Mouse (Mus musculus): ENCODE measurements around the gene Dact3. TPM values are rescaled to one million over a fixed set of nuclear protein-coding genes. Genes with fewer than 3 reads are reported as not detected.

Gene Dact3
- polyA plus RNA-seq, 1 experiment = 19.2 TPM

DNA sequence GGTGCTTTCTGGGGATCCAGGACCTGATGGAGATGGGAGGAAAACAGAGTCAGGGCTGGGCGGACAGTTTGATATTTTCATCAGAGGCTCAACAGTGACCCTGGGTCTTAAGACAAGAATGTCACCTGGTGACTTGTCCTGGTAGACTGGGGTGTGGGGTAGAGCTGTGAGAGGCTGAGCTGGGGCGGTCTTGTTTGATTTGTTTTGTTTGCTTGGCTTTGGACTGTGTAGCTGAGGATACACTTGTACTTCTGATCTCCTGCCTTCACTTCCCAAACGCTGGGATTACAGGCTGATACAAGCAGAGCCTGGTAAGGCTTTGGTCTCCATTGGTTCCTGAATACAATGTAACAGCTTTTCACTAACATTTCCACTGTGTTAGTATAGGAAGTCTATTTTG, 7.6 kb upstream of the Dact3 start:
- Histone ChIP-seq H3K9me3 (replicated peaks; ENCODE audit: control insufficient read depth, insufficient read depth, low read length, poor library complexity, severe bottlenecking) (no peaks in the 10 kb centered on the region), H3K27ac (ENCODE audit: insufficient read depth, low read length) (no peak overlapping the region), H3K27me3 (ENCODE audit: control insufficient read depth, insufficient read depth, low read length, poor library complexity, severe bottlenecking) (no peaks in the 10 kb centered on the region), H3K9ac (ENCODE audit: low read depth, poor library complexity, severe bottlenecking) (no peak overlapping the region), H3K36me3 (ENCODE audit: control insufficient read depth, insufficient read depth, low read length, poor library complexity, severe bottlenecking) (no peaks in the 10 kb centered on the region), H3K4me3 (ENCODE audit: low read depth, low read length) (no peak overlapping the region), H3K4me1 (ENCODE audit: control insufficient read depth, insufficient read depth, low read length) (no peaks in the 10 kb centered on the region)
- TF ChIP-seq CTCF (IDR thresholded peaks at IDR 0.05; ENCODE audit: low read depth, low read length) = no peak
- TF ChIP-seq EP300 (IDR thresholded peaks at IDR 0.05; ENCODE audit: insufficient read depth, low read depth, low read length) = no peak
- no peak for TF ChIP-seq POLR2A (IDR thresholded peaks at IDR 0.05; ENCODE audit: insufficient read depth, low read length)

- H3K36me3 ChIP-seq (ENCODE audit: control insufficient read depth, insufficient read depth, low read length, poor library complexity, severe bottlenecking) = no peaks in the 10 kb centered on the region
- no peak overlapping the region for H3K27ac ChIP-seq (ENCODE audit: insufficient read depth, low read length)
- H3K4me3 ChIP-seq (ENCODE audit: low read depth, low read length) = peak overlapping the region; percentile 60
- H3K9ac ChIP-seq (ENCODE audit: low read depth, poor library complexity, severe bottlenecking) = 0 out of 2 replicates have a peak overlapping the region, but pooled peaks have one; percentile 6
- TF ChIP-seq EP300 (IDR thresholded peaks at IDR 0.05; ENCODE audit: insufficient read depth, low read depth, low read length) = no peak
- no peak for TF ChIP-seq POLR2A (IDR thresholded peaks at IDR 0.05; ENCODE audit: insufficient read depth, low read length)
- no peak for TF ChIP-seq CTCF (IDR thresholded peaks at IDR 0.05; ENCODE audit: low read depth, low read length)
- no peaks in the 10 kb centered on the region for H3K9me3 ChIP-seq (replicated peaks; ENCODE audit: control insufficient read depth, insufficient read depth, low read length, poor library complexity, severe bottlenecking)
- no peaks in the 10 kb centered on the region for H3K27me3 ChIP-seq (ENCODE audit: control insufficient read depth, insufficient read depth, low read length, poor library complexity, severe bottlenecking)
- no peaks in the 10 kb centered on the region for H3K4me1 ChIP-seq (ENCODE audit: control insufficient read depth, insufficient read depth, low read length)
Observed at GRCm38 (mm10) chr7:16869497-16869896, 5.6 kb upstream of the Dact3 start.

- no peak for TF ChIP-seq POLR2A (IDR thresholded peaks at IDR 0.05; ENCODE audit: insufficient read depth, low read length)
- TF ChIP-seq CTCF (IDR thresholded peaks at IDR 0.05; ENCODE audit: low read depth, low read length) = no peak
- TF ChIP-seq EP300 (IDR thresholded peaks at IDR 0.05; ENCODE audit: insufficient read depth, low read depth, low read length) = no peak
- no peak overlapping the region for H3K9ac ChIP-seq (ENCODE audit: low read depth, poor library complexity, severe bottlenecking)
- no peak overlapping the region for H3K4me3 ChIP-seq (ENCODE audit: low read depth, low read length)
- H3K9me3 ChIP-seq (replicated peaks; ENCODE audit: control insufficient read depth, insufficient read depth, low read length, poor library complexity, severe bottlenecking) = no peaks in the 10 kb centered on the region
- no peaks in the 10 kb centered on the region for H3K27me3 ChIP-seq (ENCODE audit: control insufficient read depth, insufficient read depth, low read length, poor library complexity, severe bottlenecking)
- H3K36me3 ChIP-seq (ENCODE audit: control insufficient read depth, insufficient read depth, low read length, poor library complexity, severe bottlenecking) = no peaks in the 10 kb centered on the region
- no peak overlapping the region for H3K27ac ChIP-seq (ENCODE audit: insufficient read depth, low read length)
- H3K4me1 ChIP-seq (ENCODE audit: control insufficient read depth, insufficient read depth, low read length) = no peaks in the 10 kb centered on the region
Observed at GRCm38 (mm10) chr7:16871600-16871999, 3.5 kb upstream of the Dact3 start.

DNA sequence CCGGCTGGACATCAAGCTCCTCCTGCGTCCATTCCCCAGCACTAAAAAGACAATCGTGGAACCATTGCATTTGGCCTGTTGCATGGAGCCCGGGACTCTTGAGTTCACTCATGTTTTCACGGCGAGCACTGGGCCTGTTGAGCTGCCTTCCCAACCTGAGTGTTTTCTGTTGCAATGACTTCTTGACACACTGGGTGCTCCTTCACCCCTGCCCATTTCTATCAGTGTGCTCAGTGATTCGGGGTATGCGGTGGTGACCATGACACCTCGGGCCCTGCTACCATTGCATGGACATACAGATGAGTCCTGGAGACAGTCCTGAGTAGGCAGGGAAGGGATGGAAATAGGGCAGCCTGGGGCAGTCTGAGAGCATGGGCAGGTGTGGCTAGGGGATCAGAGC, 2.6 kb upstream of the Dact3 start:
- Histone ChIP-seq H3K27me3 (ENCODE audit: control insufficient read depth, insufficient read depth, low read length, poor library complexity, severe bottlenecking) (no peaks in the 10 kb centered on the region), H3K36me3 (ENCODE audit: control insufficient read depth, insufficient read depth, low read length, poor library complexity, severe bottlenecking) (no peaks in the 10 kb centered on the region), H3K27ac (ENCODE audit: insufficient read depth, low read length) (no peak overlapping the region), H3K9ac (ENCODE audit: low read depth, poor library complexity, severe bottlenecking) (no peak overlapping the region), H3K9me3 (replicated peaks; ENCODE audit: control insufficient read depth, insufficient read depth, low read length, poor library complexity, severe bottlenecking) (no peaks in the 10 kb centered on the region), H3K4me1 (ENCODE audit: control insufficient read depth, insufficient read depth, low read length) (no peaks in the 10 kb centered on the region), H3K4me3 (ENCODE audit: low read depth, low read length) (no peak overlapping the region)
- TF ChIP-seq CTCF (IDR thresholded peaks at IDR 0.05; ENCODE audit: low read depth, low read length) = no peak
- TF ChIP-seq EP300 (IDR thresholded peaks at IDR 0.05; ENCODE audit: insufficient read depth, low read depth, low read length) = no peak
- TF ChIP-seq POLR2A (IDR thresholded peaks at IDR 0.05; ENCODE audit: insufficient read depth, low read length) = no peak

- Histone ChIP-seq H3K4me1 (ENCODE audit: control insufficient read depth, insufficient read depth, low read length) (no peaks in the 10 kb centered on the region), H3K27me3 (ENCODE audit: control insufficient read depth, insufficient read depth, low read length, poor library complexity, severe bottlenecking) (no peaks in the 10 kb centered on the region), H3K36me3 (ENCODE audit: control insufficient read depth, insufficient read depth, low read length, poor library complexity, severe bottlenecking) (no peaks in the 10 kb centered on the region), H3K9ac (ENCODE audit: low read depth, poor library complexity, severe bottlenecking) (no peak overlapping the region), H3K9me3 (replicated peaks; ENCODE audit: control insufficient read depth, insufficient read depth, low read length, poor library complexity, severe bottlenecking) (no peaks in the 10 kb centered on the region), H3K27ac (ENCODE audit: insufficient read depth, low read length) (no peak overlapping the region), H3K4me3 (ENCODE audit: low read depth, low read length) (no peak overlapping the region)
- TF ChIP-seq EP300 (IDR thresholded peaks at IDR 0.05; ENCODE audit: insufficient read depth, low read depth, low read length) (no peak), POLR2A (IDR thresholded peaks at IDR 0.05; ENCODE audit: insufficient read depth, low read length) (no peak)
Observed at GRCm38 (mm10) chr7:16873392-16873791, 1.7 kb upstream of the Dact3 start.

DNA sequence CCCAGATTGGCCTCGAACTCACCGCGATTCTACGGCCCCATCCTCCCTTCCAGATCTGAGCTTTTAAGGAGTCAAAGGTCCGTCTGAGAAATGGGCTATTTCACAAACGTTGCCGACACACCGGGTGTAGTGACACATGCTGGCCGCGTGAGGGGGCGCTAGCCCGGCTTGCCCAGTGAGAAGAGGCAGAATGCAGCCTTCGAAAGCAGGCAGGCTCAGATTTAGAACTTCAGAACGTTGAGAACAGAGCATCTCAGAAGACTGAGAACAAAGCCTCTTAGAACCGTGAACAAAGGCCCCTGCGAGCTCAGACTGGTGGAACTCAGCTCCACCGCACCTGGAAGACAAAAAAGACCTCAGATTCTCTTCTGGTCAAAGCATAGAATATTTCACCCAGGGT, 927 bp upstream of the Dact3 start:
- Histone ChIP-seq H3K9ac (ENCODE audit: low read depth, poor library complexity, severe bottlenecking) (peak overlapping the region; percentile 48), H3K36me3 (ENCODE audit: control insufficient read depth, insufficient read depth, low read length, poor library complexity, severe bottlenecking) (no peaks in the 10 kb centered on the region), H3K4me1 (ENCODE audit: control insufficient read depth, insufficient read depth, low read length) (no peaks in the 10 kb centered on the region)

More for the DNA sequence above, 927 bp upstream of the Dact3 start:
- TF ChIP-seq CTCF (IDR thresholded peaks at IDR 0.05; ENCODE audit: low read depth, low read length) (peak; percentile 97), POLR2A (IDR thresholded peaks at IDR 0.05; ENCODE audit: insufficient read depth, low read length) (no peak), EP300 (IDR thresholded peaks at IDR 0.05; ENCODE audit: insufficient read depth, low read depth, low read length) (0 out of 2 replicates have a peak, but pooled peaks have one; percentile 46)
- H3K9me3 ChIP-seq (replicated peaks; ENCODE audit: control insufficient read depth, insufficient read depth, low read length, poor library complexity, severe bottlenecking) = no peaks in the 10 kb centered on the region
- peak overlapping the region; percentile 59 for H3K4me3 ChIP-seq (ENCODE audit: low read depth, low read length)
- H3K27me3 ChIP-seq (ENCODE audit: control insufficient read depth, insufficient read depth, low read length, poor library complexity, severe bottlenecking) = no peaks in the 10 kb centered on the region
- H3K27ac ChIP-seq (ENCODE audit: insufficient read depth, low read length) = peak overlapping the region; percentile 71
